Mouse (Mus musculus) heart, embryonic 15.5 days (tissue): ENCODE measurements around the gene Bean1. TPM values are rescaled to one million over a fixed set of nuclear protein-coding genes. Genes with fewer than 3 reads are reported as not detected.

Experiments used
- ATAC-seq: fragments of 200-750 bp; cut with Nextera tagmentation; replicated peaks from 2 replicates; pipeline ENCODE4 v1.8.0; 2017; ENCODE audit warnings: low read depth, moderate TSS enrichment; ENCODE audit not compliant: insufficient number of reproducible peaks, insufficient read depth, low FRiP score
- H3K27ac ChIP-seq: fragments of 300-500 bp; sonication (generic); 2 replicates; pipeline ENCODE4 v1.5.1; 2015; ENCODE audit warnings: mild to moderate bottlenecking, inconsistent platforms
- H3K27me3 ChIP-seq: fragments of 300-500 bp; sonication (generic); 2 replicates; pipeline ENCODE4 v1.6.1; 2015; ENCODE audit warnings: inconsistent platforms
- H3K36me3 ChIP-seq: fragments of 300-500 bp; sonication (generic); 2 replicates; pipeline ENCODE4 v1.6.1; 2015; ENCODE audit warnings: mild to moderate bottlenecking, inconsistent platforms
- H3K4me1 ChIP-seq: fragments of 300-500 bp; sonication (generic); replicated peaks from 2 replicates; pipeline ENCODE4 v1.6.1; 2015; ENCODE audit warnings: inconsistent platforms
- H3K4me2 ChIP-seq: fragments of 300-500 bp; sonication (generic); 2 replicates; pipeline ENCODE4 v1.6.1; 2015; ENCODE audit warnings: inconsistent platforms, mild to moderate bottlenecking, moderate library complexity
- H3K4me3 ChIP-seq: fragments of 300-500 bp; sonication (generic); 2 replicates; pipeline ENCODE4 v1.5.1; 2015; ENCODE audit warnings: mild to moderate bottlenecking, inconsistent platforms
- H3K9ac ChIP-seq: fragments of 300-500 bp; sonication (generic); 2 replicates; pipeline ENCODE4 v1.6.1; 2015; ENCODE audit warnings: mild to moderate bottlenecking, inconsistent platforms
- H3K9me3 ChIP-seq: fragments of 300-500 bp; sonication (generic); replicated peaks from 2 replicates; pipeline ENCODE4 v1.6.1; 2016; ENCODE audit warnings: inconsistent platforms
- WGBS: fragments of 180-500 bp; shearing (Covaris S2); methylation state at CpG from one replicate; pipeline ENCODE4 v1.1.7; 2015; ENCODE audit warnings: mixed read lengths; 5-methylcytosine and 5-hydroxymethylcytosine counted together
- polyA plus RNA-seq: library from polyadenylated mRNA; unstranded; fragments of >200 nt; fragmentation: Nextera tagmentation; extraction: Ambion mirVana; gene quantifications from 2 replicates; pipeline ENCODE4 v1.2.1, GENCODE M21; 2015

Bean1 gene
- polyA plus RNA-seq, 1 experiment from 2014 or later: 0.84 TPM

DNA sequence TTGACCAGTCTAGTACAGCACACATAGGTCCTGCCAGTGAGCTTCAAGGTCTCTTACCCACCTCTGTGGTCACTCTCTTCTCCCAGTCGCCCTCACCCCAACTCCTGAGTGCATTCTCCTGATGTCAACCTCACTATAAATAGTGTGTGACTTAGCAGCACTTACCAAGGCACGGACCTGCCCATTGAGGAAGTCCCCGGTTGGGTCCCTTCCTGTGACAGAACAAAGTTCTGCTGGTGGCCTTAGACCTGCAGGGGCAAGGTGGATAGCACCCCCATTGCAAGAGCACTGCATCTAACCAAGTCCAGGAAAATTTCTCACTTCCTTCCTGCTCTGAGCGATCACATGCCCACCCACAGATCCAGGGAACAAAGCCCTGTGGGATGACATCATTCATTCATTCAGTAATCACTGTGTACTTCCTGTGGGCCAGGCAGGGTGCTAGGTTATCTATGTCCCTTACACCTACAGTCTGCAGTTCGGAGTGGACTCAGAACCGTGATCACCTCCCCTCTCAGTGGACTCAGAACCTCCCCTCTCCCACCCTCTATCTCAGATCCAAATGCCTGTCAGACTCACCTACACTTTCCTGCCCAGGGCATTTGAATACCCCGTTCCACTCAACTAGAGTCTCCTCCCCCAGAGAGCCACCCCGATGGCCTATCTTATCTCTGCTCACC lies 5.7 kb downstream of the Bean1 start:
- H3K36me3 ChIP-seq: no peaks in the 10 kb centered on the region
- no peak overlapping the region for H3K9ac ChIP-seq
- H3K27me3 ChIP-seq: peaks cover 32% of the 10 kb centered on the region
- no peak overlapping the region for H3K27ac ChIP-seq
- no peak overlapping the region for H3K4me3 ChIP-seq
- no peaks in the 10 kb centered on the region for H3K9me3 ChIP-seq
- peak; percentile 27; the same call in 1 of the 2 replicates for ATAC-seq
- peaks cover 9% of the 10 kb centered on the region; the same call in 1 of the 2 replicates for H3K4me1 ChIP-seq
- WGBS: 40% methylated on average over 8 of the region's 8 CpGs
- no peak overlapping the region for H3K4me2 ChIP-seq

DNA sequence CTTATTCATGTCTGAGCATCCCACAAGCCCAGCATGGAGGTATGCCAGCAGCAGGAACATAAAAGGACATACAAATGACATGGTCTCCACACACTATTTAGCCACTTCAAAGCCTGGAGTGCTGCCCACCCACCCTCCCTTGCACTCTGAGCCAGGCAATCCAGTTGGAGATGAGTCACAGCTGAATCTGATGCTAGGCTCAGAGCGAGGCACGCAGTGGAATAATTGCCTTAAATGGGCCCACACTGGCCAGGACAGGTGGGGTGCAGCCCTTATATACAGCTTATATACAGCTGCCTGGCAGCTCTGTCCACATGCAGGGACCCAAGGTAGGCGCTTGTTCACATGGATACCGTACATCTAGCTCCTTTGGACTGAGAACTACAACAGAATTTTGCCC lies 6.8 kb downstream of the Bean1 start:
- no peak; the same call in 1 of the 2 replicates for ATAC-seq
- Histone ChIP-seq H3K27me3 (peaks cover 21% of the 10 kb centered on the region), H3K9me3 (no peaks in the 10 kb centered on the region), H3K9ac (no peak overlapping the region), H3K4me3 (no peak overlapping the region), H3K4me1 (peaks cover 6% of the 10 kb centered on the region; the same call in 1 of the 2 replicates), H3K36me3 (no peaks in the 10 kb centered on the region), H3K27ac (no peak overlapping the region), H3K4me2 (no peak overlapping the region)
- 69% methylated on average over 4 of the region's 4 CpGs for WGBS

DNA sequence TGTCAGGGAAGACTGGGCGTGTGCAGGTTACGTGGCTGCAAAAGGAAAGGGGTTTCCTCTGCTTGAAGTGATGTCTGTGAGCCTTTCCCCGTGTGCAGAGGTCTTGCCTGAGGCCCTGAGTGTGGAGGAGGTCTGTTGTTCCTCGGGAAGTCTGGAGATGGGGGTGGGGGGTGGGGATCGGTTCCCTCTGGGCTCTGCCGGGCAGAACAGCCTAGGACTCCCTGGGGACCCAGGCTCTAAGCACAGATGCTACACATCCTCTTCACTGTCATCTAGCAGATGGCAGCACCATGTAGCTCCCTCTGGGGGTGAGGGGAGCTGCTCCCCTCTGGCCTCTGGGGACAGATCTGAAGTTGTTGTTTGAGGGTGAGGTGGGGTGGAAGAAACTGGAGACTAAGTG lies 14.7 kb downstream of the Bean1 start:
- no peak overlapping the region for H3K4me3 ChIP-seq
- H3K4me1 ChIP-seq: 0 out of 2 replicates have a peak, but pooled peaks cover 3% of the 10 kb centered on the region
- 17% methylated on average over 6 of the region's 6 CpGs for WGBS
- ATAC-seq: no peak
- no peak overlapping the region for H3K9ac ChIP-seq
- no peak overlapping the region for H3K4me2 ChIP-seq
- H3K36me3 ChIP-seq: no peaks in the 10 kb centered on the region
- H3K27me3 ChIP-seq: no peaks in the 10 kb centered on the region
- no peaks in the 10 kb centered on the region for H3K9me3 ChIP-seq
- no peak overlapping the region for H3K27ac ChIP-seq

DNA sequence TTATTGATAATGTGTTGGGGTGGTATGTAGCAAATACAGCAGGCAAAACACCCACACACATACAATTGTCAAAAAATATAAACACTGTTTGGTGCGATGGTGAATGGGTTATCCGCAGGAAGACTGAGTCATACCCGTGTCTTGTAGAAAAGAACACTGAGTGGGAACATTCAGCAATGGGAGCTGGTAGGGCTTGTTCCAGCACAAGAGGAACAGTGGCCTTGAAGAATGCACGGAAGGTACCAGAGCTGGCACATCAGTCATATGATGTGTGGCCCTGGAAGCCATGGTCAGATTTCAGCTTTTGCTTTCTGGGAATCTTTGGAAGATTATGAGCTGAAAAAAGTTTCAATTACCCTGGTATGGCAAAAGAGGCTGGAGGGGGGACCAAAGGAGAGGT lies 16.6 kb downstream of the Bean1 start:
- H3K4me1 ChIP-seq: 0 out of 2 replicates have a peak, but pooled peaks cover 5% of the 10 kb centered on the region
- H3K27me3 ChIP-seq: no peaks in the 10 kb centered on the region
- no peaks in the 10 kb centered on the region for H3K36me3 ChIP-seq
- H3K27ac ChIP-seq: no peak overlapping the region
- H3K9ac ChIP-seq: no peak overlapping the region
- no peak overlapping the region for H3K4me2 ChIP-seq
- no peaks in the 10 kb centered on the region for H3K9me3 ChIP-seq
- WGBS: 71% methylated on average over 4 of the region's 4 CpGs
- no peak for ATAC-seq
- no peak overlapping the region for H3K4me3 ChIP-seq

DNA sequence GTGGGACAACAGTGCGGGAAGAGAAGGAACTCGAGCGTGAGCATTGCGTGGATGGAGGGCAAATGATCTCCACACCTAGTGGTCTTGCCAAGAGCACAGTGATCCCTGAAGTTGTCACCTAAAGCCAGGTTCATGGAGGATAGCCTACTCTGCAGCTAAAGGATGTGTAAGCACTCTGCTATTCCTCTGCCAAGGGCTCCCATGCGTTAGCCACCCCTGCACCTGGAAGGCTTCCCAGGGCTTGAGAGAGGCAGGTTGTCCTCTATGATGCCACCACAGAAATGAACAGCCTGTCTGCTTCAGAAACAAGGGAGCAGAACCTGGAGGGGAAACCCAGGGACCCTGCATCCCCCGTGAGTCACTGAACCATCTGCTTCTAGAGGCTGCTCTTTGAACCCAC lies 17.4 kb downstream of the Bean1 start:
- Histone ChIP-seq H3K27ac (no peak overlapping the region), H3K9ac (no peak overlapping the region), H3K4me2 (no peak overlapping the region), H3K4me1 (0 out of 2 replicates have a peak, but pooled peaks cover 5% of the 10 kb centered on the region), H3K9me3 (no peaks in the 10 kb centered on the region), H3K4me3 (no peak overlapping the region), H3K36me3 (no peaks in the 10 kb centered on the region), H3K27me3 (no peaks in the 10 kb centered on the region)
- no peak for ATAC-seq
- WGBS: 79% methylated on average over 6 of the region's 6 CpGs

DNA sequence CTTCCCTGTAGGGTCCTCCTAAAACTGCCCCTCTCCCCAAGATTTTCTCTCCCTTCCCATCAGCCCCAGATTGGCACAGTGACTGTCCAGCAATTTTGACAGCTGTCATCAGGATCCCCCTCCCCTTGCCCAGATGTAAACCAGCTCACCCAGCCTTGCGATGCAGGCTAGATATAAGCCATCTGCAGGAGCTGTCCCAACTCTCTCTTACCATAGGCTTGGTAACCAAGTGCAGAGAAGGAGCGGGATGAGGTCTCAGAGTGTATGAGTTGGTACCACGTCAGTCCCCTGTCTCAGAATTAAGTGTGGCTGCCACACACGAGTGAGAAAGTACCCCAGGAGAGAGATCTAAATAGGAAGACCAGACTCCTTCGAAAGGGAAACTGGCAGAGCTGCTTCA lies 18.2 kb downstream of the Bean1 start:
- ATAC-seq: no peak
- 0 out of 2 replicates have a peak, but pooled peaks cover 5% of the 10 kb centered on the region for H3K4me1 ChIP-seq

DNA sequence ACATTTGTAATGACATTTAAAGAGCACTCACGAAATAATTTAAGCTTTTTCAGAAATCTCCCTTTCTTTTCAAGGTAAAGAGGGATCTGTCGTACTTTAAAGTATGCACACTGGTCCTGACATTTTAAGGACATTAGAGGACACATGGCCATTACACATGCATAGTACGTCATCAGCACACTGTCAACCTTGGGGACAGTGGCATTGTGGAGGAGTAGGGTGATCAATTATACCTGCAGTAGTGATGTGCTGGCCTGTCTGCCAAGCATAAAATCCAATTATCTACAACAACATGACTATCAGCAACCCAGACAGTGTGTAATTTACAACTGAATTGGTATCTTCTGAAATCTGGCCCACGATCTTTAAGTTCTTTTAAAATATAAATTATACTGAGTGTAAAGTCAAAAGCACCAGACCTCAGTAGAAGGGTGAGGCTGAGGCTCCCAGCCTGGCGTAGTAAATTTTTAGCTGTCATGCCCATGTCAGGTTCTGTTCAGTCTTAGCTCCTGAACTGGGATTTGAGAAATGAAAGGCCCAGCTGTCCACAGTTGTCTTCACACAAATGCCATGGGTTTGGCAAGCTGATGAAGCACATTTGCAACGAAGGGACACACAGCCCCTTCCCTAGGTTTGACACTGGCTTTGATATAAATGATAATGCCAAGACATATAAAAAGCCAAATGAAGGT lies 20.7 kb downstream of the Bean1 start:
- no peak for ATAC-seq
- Histone ChIP-seq H3K9ac (no peak overlapping the region), H3K4me2 (no peak overlapping the region), H3K36me3 (no peaks in the 10 kb centered on the region), H3K27ac (no peak overlapping the region), H3K4me1 (0 out of 2 replicates have a peak, but pooled peaks cover 2% of the 10 kb centered on the region), H3K9me3 (no peaks in the 10 kb centered on the region), H3K27me3 (no peaks in the 10 kb centered on the region), H3K4me3 (no peak overlapping the region)
- 68% methylated on average over 6 of the region's 6 CpGs for WGBS

More for the DNA sequence above, 18.2 kb downstream of the Bean1 start:
- no peak overlapping the region for H3K4me2 ChIP-seq
- 54% methylated on average over 5 of the region's 5 CpGs for WGBS
- no peak overlapping the region for H3K27ac ChIP-seq
- H3K9ac ChIP-seq: no peak overlapping the region
- no peaks in the 10 kb centered on the region for H3K36me3 ChIP-seq
- no peak overlapping the region for H3K4me3 ChIP-seq
- H3K9me3 ChIP-seq: no peaks in the 10 kb centered on the region
- H3K27me3 ChIP-seq: no peaks in the 10 kb centered on the region

DNA sequence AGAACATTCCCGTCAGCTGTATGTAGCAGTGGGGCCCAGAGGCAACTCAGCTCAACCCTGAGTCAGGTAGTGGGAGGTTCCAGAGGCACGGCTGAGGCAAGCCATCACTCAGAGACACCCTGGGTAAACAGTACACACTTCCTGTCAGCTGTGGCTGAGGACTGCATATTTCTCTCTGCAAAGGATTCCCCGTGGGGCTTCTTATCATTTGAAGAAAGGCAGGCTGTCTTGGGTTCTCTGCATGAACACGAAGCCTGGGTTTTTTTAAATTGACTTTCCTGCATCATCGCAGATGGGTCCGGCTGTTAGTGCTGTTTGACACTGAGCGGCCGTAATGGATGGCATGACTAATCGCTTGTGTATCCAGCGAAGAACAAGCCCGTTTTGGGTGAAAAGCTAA lies 21.3 kb downstream of the Bean1 start:
- no peak overlapping the region for H3K4me2 ChIP-seq
- no peaks in the 10 kb centered on the region for H3K36me3 ChIP-seq
- no peak overlapping the region for H3K27ac ChIP-seq
- H3K9ac ChIP-seq: no peak overlapping the region
- no peaks in the 10 kb centered on the region for H3K9me3 ChIP-seq
- ATAC-seq: peak; percentile 31; the same call in 1 of the 2 replicates
- no peaks in the 10 kb centered on the region for H3K27me3 ChIP-seq
- H3K4me1 ChIP-seq: 0 out of 2 replicates have a peak, but pooled peaks cover 2% of the 10 kb centered on the region
- H3K4me3 ChIP-seq: no peak overlapping the region
- WGBS: 28% methylated on average over 11 of the region's 11 CpGs

DNA sequence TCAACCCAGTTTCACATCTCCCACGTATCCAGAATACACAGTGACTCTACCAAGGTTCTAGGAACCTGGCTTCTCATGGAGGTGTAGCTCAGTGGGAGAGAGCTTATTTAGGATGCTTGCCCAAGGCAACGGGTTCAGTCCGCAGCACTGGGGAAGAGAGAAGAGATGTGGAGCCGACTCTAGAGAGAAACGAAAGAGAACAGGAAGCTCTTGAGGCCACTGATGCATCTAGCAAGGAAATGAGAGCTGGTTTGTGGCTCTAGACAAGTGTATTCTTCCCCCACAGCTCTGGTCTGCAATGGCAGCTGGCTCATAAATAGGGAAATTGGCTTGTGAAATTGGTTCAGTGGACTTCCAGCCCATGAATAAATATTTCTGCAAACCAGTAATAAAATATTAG lies 29.6 kb downstream of the Bean1 start:
- Histone ChIP-seq H3K27me3 (no peaks in the 10 kb centered on the region), H3K4me1 (no peaks in the 10 kb centered on the region), H3K9ac (no peak overlapping the region), H3K27ac (no peak overlapping the region), H3K4me3 (no peak overlapping the region), H3K36me3 (no peaks in the 10 kb centered on the region), H3K4me2 (no peak overlapping the region), H3K9me3 (no peaks in the 10 kb centered on the region)
- 71% methylated on average over 5 of the region's 5 CpGs for WGBS
- ATAC-seq: no peak

DNA sequence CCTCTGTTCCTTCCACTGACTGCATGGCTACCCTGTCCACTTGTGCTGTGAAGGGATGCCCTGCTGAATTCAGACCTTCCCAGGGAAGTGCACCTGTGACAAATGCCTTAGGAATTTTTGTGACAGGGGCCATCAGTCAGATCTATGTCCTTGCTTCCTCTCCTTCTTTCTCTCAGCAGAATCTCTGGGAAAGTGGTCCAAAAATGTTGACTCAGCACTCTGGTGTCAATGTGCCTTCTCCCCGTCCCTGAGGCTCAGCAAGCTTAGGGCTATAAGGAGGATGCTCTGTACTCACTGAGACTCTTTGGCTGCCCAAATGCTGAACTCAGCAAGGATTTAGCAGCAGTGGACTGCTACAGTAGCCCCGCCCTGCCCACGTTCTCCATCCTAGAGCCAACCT lies 31.4 kb downstream of the Bean1 start:
- Histone ChIP-seq H3K27me3 (no peaks in the 10 kb centered on the region), H3K4me1 (no peaks in the 10 kb centered on the region), H3K27ac (no peak overlapping the region), H3K9me3 (no peaks in the 10 kb centered on the region), H3K4me2 (no peak overlapping the region), H3K36me3 (no peaks in the 10 kb centered on the region), H3K9ac (no peak overlapping the region), H3K4me3 (no peak overlapping the region)
- no peak for ATAC-seq
- 67% methylated on average over 3 of the region's 3 CpGs for WGBS

DNA sequence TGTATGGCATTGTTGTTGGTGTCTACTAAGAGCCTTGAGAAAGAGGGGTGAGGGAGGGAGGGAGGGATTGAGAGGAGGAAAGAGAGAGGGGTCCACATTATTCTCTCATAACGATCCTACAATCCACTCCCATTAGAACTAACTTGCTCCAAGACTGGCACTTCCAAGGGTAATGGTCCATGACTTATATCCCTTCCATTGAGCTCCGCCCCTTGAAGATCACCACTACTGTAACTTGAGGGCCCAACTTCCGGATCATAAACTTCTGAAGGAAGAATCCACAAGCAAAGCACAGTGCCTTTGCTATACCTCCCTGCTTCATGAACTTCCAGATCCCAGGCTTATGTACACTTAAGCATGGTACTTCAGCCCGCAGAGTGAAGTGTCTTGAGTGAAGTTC lies 32.1 kb downstream of the Bean1 start:
- Histone ChIP-seq H3K4me3 (no peak overlapping the region), H3K27ac (no peak overlapping the region), H3K9me3 (no peaks in the 10 kb centered on the region), H3K9ac (no peak overlapping the region), H3K27me3 (no peaks in the 10 kb centered on the region), H3K36me3 (no peaks in the 10 kb centered on the region), H3K4me2 (no peak overlapping the region), H3K4me1 (no peaks in the 10 kb centered on the region)
- WGBS: 74% methylated on average over 4 of the region's 4 CpGs
- ATAC-seq: no peak

DNA sequence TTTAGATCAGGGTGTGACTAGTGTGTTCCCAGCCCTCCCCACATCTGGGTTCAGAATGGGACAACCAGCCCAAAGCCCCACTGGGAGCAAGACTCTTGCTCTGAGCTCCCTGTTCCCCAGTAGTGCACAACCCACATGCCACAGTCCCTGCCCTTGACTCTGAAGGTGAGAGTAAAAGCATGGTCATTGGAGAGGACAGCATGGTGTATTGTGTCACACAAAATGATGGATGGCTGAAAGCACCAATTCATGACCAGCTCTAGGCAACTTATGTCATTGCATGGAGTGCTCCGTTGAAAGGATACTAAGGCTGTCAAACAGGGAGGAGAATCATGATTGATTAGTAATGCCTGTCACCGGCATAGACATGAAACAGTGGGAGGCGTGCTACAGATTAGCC lies 35.0 kb downstream of the Bean1 start:
- no peaks in the 10 kb centered on the region for H3K9me3 ChIP-seq
- H3K27ac ChIP-seq: no peak overlapping the region
- H3K4me1 ChIP-seq: no peaks in the 10 kb centered on the region
- H3K9ac ChIP-seq: no peak overlapping the region
- H3K4me3 ChIP-seq: no peak overlapping the region
- H3K4me2 ChIP-seq: no peak overlapping the region
- 50% methylated on average over 3 of the region's 3 CpGs for WGBS
- H3K36me3 ChIP-seq: no peaks in the 10 kb centered on the region
- ATAC-seq: no peak
- no peaks in the 10 kb centered on the region for H3K27me3 ChIP-seq
